Mouse (Mus musculus) heart, embryonic 12.5 days (tissue): Measurements from ENCODE around the gene Dclk1. TPM values are rescaled to one million over a fixed set of nuclear protein-coding genes. Genes with fewer than 3 reads are reported as not detected.
"Not testable (repeated sequence)": the region's sequence is repeated elsewhere in the genome, so short reads cannot be mapped to it uniquely, and the experiment has no call there.

Experiments
- ATAC-seq: fragments of 200-750 bp; cut with Nextera tagmentation; 2 replicates; pipeline ENCODE4 v1.8.0; 2017; ENCODE audit warnings: moderate TSS enrichment, moderate library complexity; ENCODE audit not compliant: insufficient number of reproducible peaks, low FRiP score
- H3K27ac ChIP-seq: fragments of 300-500 bp; sonication (generic); 2 replicates; pipeline ENCODE4 v1.5.1; 2016; ENCODE audit warnings: mild to moderate bottlenecking, moderate library complexity; ENCODE audit not compliant: poor library complexity, severe bottlenecking
- H3K27me3 ChIP-seq: fragments of 300-500 bp; sonication (generic); replicated peaks from 2 replicates; pipeline ENCODE4 v1.6.1; 2016; ENCODE audit warnings: mild to moderate bottlenecking, moderate library complexity
- H3K36me3 ChIP-seq: fragments of 300-500 bp; sonication (generic); 2 replicates; pipeline ENCODE4 v1.6.1; 2016; ENCODE audit warnings: mild to moderate bottlenecking, moderate library complexity
- H3K4me1 ChIP-seq: fragments of 300-500 bp; sonication (generic); replicated peaks from 2 replicates; pipeline ENCODE4 v1.6.1; 2016; ENCODE audit warnings: mild to moderate bottlenecking
- H3K4me2 ChIP-seq: fragments of 300-500 bp; sonication (generic); 2 replicates; pipeline ENCODE4 v1.6.1; 2016; ENCODE audit warnings: mild to moderate bottlenecking, moderate library complexity
- H3K4me3 ChIP-seq: fragments of 300-500 bp; sonication (generic); 2 replicates; pipeline ENCODE4 v1.5.1; 2016; ENCODE audit warnings: mild to moderate bottlenecking
- H3K9ac ChIP-seq: fragments of 300-500 bp; sonication (generic); 2 replicates; pipeline ENCODE4 v1.6.1; 2016; ENCODE audit warnings: mild to moderate bottlenecking, moderate library complexity
- H3K9me3 ChIP-seq: fragments of 300-500 bp; sonication (generic); replicated peaks from 2 replicates; pipeline ENCODE4 v1.6.1; 2016; ENCODE audit warnings: mild to moderate bottlenecking, moderate library complexity
- WGBS: fragments of 180-500 bp; shearing (Covaris S2); methylation state at CpG from one replicate; pipeline ENCODE4 v1.1.7; 2016; 5-methylcytosine and 5-hydroxymethylcytosine counted together
- polyA plus RNA-seq: library from polyadenylated mRNA; unstranded; fragments of >200 nt; fragmentation: Nextera tagmentation; extraction: Ambion mirVana; gene quantifications from 2 replicates; pipeline ENCODE4 v1.2.1, GENCODE M21; 2016

Gene Dclk1
- polyA plus RNA-seq, result 8.6 and 9.3 TPM in 2 replicates

DNA sequence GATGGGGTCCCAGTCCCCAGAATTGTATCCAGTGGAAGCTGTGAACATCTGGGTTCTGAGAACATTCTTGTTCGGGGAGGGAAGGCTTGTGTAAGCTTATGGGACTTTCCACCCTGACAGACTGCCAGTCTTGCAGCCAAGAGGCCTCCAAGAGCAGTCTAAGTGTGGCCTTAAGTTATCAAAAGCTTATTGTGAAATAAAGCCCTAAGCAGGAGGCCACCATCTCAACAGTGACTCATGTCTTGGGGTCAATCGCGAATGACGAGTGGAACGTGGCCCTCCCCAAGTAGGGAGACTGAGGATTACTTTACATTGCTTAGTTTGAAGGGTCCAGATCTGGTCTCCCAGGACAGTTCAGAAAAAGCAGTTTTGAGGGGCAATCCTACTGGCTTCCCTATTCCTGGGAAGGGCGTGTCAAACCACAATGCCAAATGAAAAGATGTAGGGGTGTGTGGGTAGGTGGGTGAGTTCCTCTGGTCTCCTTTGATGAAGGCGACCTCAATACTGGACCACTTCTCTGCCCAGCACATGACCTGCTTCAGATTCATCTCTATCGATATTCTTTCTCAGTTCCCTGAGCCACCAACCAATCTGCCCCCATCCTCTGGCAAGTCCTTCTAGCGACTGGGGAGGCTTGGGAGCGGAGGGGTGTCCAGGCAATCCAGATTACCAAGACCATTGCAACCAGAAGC is at the start of gene Dclk1:
Dclk1 (plus strand) TSS at position 635 of the 692 bp plus-strand sequence.
- Histone ChIP-seq H3K9me3 (no peaks in the 10 kb centered on the region), H3K27ac (no peak within 1 kb of the TSS), H3K9ac (peak within 1 kb of the TSS; percentile 69), H3K4me2 (peak within 1 kb of the TSS; percentile 97), H3K4me3 (peak within 1 kb of the TSS; percentile 63), H3K27me3 (peaks cover 25% of the 10 kb centered on the region), H3K4me1 (peaks cover 7% of the 10 kb centered on the region; the same call in 1 of the 2 replicates), H3K36me3 (no peaks in the 10 kb centered on the region)
- 40% methylated on average over 10 of the region's 10 CpGs for WGBS
- no peak for ATAC-seq

DNA sequence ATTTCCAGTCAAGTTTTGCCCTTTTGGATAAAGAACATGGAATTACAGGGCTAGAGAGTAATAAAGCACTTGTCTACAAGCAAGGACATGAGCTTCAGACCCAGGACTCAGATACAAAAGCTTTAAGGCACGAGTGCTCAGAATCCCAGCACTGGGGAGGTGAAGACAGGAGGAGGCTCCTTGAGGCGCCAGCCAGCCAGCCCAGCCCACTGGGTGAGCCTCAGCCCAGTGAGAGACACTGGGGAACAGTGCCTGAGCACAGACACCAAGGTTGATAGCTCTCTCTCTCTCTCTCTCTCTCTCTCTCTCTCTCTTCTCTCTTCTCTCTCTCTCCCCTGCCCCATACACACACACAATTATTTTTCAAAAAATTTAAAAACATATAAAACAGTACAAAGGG is 48.8 kb upstream of the Dclk1 start:
- H3K4me3 ChIP-seq, result no peak overlapping the region
- no peak overlapping the region for H3K27ac ChIP-seq
- WGBS, result 30% methylated on average over 2 of the region's 2 CpGs
- ATAC-seq, result no peak
- no peak overlapping the region for H3K4me2 ChIP-seq
- no peaks in the 10 kb centered on the region for H3K4me1 ChIP-seq
- no peaks in the 10 kb centered on the region for H3K27me3 ChIP-seq
- no peaks in the 10 kb centered on the region for H3K9me3 ChIP-seq
- no peak overlapping the region for H3K9ac ChIP-seq
- H3K36me3 ChIP-seq, result no peaks in the 10 kb centered on the region

DNA sequence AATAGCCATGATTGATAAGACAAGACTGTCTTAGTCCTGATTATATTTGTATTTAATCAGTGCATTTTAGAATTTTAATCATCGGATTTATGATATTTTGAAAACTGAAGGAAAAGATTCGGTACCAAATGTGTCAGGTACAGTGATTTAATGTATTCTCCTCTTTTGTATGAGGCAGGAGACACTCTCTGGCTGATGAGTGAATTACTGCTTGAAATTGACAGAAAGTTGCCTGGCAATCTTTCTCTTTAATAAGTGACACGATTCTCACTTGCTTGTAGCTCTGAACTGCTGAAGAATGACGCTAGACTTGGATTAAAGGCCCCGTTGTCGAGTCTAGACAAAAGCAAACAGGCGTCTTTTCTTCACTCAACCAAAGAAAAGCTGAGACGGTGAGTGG is 47.4 kb upstream of the Dclk1 start:
- H3K27ac ChIP-seq, result no peak overlapping the region
- no peaks in the 10 kb centered on the region for H3K27me3 ChIP-seq
- H3K36me3 ChIP-seq, result no peaks in the 10 kb centered on the region
- H3K4me1 ChIP-seq, result no peaks in the 10 kb centered on the region
- H3K9me3 ChIP-seq, result no peaks in the 10 kb centered on the region
- no peak overlapping the region for H3K9ac ChIP-seq
- no peak overlapping the region for H3K4me3 ChIP-seq
- ATAC-seq, result no peak
- 81% methylated on average over 8 of the region's 8 CpGs for WGBS
- no peak overlapping the region for H3K4me2 ChIP-seq

DNA sequence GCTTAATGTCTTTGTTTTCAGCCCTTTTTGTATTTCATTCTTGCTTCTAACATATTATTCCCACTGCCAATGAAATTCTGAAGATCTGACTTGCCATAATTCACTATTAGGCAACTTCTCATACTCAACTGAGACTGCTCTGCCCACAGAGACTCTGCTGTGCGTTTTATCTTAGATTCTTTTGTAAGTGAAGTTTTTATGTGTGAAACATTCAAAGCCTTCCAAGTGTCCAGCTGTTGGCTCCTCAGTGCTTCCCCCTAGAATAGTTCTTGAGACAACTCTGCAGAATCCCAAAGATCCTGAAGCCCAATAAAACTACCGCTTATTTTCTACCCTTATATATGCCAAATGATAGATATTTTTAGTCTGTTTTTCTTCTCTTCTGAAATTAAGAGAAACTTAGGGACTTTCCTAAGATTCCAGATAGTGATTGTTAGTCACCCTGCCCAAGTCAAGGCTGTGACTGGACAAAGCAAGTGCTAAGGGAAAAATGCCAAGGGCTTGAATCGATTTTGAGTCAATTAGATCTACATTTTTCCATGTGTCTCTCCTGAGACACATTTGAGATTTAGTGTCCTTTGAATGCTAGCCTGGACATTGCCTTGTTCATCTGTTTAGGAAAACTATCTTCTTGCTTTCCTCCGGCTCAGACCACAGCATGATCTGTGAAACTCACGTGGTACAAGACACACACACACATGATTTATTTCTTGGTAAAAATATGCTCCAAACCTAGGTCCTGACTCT is 46.4 kb upstream of the Dclk1 start:
- H3K4me2 ChIP-seq, result no peak overlapping the region
- H3K9ac ChIP-seq, result no peak overlapping the region
- ATAC-seq, result no peak
- H3K27me3 ChIP-seq, result no peaks in the 10 kb centered on the region
- no peak overlapping the region for H3K27ac ChIP-seq
- H3K9me3 ChIP-seq, result no peaks in the 10 kb centered on the region
- no peaks in the 10 kb centered on the region for H3K4me1 ChIP-seq
- H3K36me3 ChIP-seq, result no peaks in the 10 kb centered on the region
- 76% methylated on average over 5 of the region's 5 CpGs for WGBS
- no peak overlapping the region for H3K4me3 ChIP-seq

DNA sequence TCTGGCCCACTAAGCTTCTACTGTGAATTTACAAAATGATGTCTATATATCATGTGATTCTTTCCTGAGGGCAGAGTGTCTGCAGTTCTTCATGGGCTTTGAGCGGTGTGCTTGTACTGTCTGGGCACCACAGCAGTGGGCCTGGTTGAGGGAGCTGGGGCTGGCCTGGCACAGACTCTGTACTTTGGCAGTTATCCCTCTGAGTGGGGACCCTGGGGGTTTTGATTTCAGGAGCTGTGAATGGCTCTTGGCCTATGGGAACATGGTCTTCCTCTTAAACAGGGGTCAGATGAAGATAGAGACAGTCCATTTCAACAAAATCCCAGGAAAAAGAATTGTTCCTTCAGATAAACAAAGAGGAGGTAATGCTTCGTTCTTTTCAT is 45.8 kb upstream of the Dclk1 start:
- Histone ChIP-seq H3K36me3 (no peaks in the 10 kb centered on the region), H3K9ac (no peak overlapping the region), H3K27me3 (no peaks in the 10 kb centered on the region), H3K27ac (no peak overlapping the region), H3K4me3 (no peak overlapping the region), H3K4me1 (no peaks in the 10 kb centered on the region), H3K4me2 (no peak overlapping the region), H3K9me3 (no peaks in the 10 kb centered on the region)
- 86% methylated on average over 2 of the region's 2 CpGs for WGBS
- ATAC-seq, result no peak

DNA sequence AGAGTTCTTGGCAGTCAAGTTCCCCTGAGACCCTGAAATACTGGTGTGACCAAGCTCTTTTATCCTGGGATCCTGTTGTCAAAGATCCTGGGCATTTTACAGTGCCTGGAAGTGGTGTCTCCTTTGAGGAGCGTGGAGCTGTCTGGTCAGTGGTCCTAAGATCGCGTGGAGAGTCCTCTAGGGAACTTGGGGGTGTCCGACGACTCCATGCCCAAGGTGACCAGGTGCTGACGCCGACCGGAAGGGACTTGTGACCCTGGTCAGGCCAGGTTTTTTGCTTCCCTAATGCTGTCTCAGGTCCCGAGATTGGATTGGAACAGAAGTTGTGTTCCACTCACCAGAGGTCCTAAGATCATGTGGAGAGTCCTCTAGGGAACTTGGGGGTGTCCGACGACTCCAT is 38.5 kb upstream of the Dclk1 start:
- H3K4me2 ChIP-seq, ATAC-seq, H3K9ac ChIP-seq, H3K36me3 ChIP-seq, H3K4me1 ChIP-seq, H3K27me3 ChIP-seq, H3K27ac ChIP-seq, H3K9me3 ChIP-seq, H3K4me3 ChIP-seq: not testable (repeated sequence)
- 85% methylated on average over 11 of the region's 11 CpGs for WGBS

DNA sequence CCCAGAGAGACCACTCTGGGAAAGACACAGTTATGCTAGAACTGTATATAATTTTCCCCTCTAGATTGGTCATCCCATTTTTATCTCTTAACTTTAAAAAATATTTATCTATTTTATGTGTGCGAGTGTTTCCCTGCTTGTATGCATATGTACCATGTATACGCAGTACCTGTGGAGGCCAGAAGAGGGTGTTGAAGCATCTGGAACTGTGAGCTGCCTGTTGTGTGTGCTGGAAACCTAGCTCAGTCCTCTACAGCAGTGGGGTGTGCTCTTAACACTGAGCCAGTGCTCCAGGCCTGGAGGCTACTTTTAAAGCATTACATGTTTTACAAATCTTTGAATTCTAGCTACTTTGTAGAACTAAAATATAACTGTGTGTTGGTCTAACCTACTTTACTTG is 35.8 kb upstream of the Dclk1 start:
- H3K27me3 ChIP-seq, result no peaks in the 10 kb centered on the region
- H3K9ac ChIP-seq, result no peak overlapping the region
- H3K27ac ChIP-seq, result no peak overlapping the region
- no peaks in the 10 kb centered on the region for H3K36me3 ChIP-seq
- H3K4me2 ChIP-seq, result no peak overlapping the region
- H3K9me3 ChIP-seq, result no peaks in the 10 kb centered on the region; the same call in 1 of the 2 replicates
- WGBS, result 91% methylated on average over 2 of the region's 2 CpGs
- H3K4me3 ChIP-seq, result no peak overlapping the region
- no peak for ATAC-seq
- H3K4me1 ChIP-seq, result 0 out of 2 replicates have a peak, but pooled peaks cover 3% of the 10 kb centered on the region

DNA sequence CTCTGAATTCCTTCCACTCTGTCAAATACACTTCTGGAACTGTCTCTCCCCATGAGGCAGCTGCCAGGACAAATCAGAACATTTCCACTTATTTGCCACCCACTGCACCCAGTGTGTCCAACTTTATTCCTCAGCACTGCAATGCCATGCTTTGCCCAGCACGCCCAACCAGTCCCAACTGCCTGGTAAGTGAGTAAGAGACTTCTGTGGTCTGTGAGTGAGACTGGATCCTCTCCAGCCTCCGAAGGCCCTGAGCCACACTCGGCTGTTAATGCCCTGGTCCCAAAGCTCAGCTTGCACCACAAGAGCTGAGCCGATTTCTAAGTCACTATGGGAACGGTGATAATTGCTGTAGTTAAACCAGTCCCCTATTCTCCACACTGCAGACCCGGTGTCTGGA is 34.5 kb upstream of the Dclk1 start:
- Histone ChIP-seq H3K27ac (no peak overlapping the region), H3K27me3 (no peaks in the 10 kb centered on the region), H3K4me2 (no peak overlapping the region), H3K9ac (no peak overlapping the region), H3K4me3 (no peak overlapping the region), H3K9me3 (no peaks in the 10 kb centered on the region; the same call in 1 of the 2 replicates), H3K4me1 (0 out of 2 replicates have a peak, but pooled peaks cover 3% of the 10 kb centered on the region), H3K36me3 (no peaks in the 10 kb centered on the region)
- ATAC-seq, result no peak
- whole genome bisulfite sequencing, result 66% methylated on average over 6 of the region's 6 CpGs

DNA sequence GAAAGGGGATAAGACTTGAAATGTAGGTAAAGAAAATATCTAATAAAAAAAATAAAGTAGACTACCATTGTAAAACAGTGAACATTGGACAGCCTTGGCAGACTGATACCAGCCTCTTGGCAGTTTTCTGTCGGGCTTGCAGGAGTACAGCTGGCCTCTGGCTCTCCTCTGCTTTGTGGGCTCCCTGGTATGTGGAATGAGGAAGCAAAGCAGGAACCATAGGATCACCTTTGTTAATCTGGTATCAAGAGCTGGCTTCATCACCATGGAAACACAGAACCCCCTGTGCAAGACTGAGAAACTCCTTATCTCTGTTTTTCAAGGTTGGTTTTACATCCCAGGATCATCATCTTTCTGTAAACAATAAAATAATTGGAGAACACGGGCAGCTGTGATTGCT is 29.9 kb upstream of the Dclk1 start:
- Histone ChIP-seq H3K27ac (no peak overlapping the region), H3K9ac (no peak overlapping the region), H3K4me1 (peaks cover 11% of the 10 kb centered on the region; the same call in 1 of the 2 replicates), H3K9me3 (no peaks in the 10 kb centered on the region), H3K27me3 (no peaks in the 10 kb centered on the region), H3K4me2 (no peak overlapping the region), H3K36me3 (no peaks in the 10 kb centered on the region), H3K4me3 (no peak overlapping the region)
- no peak for ATAC-seq
- 26% methylated on average over 2 of the region's 2 CpGs for WGBS

DNA sequence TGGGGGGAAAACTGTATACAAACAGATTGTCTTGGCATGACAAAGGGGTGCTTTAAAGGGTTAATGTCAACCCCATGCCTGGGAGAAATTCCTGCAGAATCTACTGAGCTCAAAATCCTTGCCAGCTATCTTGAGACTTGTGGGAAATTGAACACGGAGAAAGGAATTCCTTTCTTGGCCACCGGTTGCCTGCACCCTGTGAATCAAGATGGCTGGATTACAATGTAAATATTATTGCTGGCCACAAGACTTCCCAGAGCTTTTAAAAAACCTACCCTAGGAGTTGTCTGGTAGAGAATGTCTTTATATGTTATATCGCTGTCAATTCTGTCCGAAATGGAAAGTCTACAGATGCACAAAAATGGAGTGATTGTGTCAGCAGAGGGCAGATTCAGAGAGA is 28.4 kb upstream of the Dclk1 start:
- H3K27ac ChIP-seq, result no peak overlapping the region
- no peaks in the 10 kb centered on the region for H3K36me3 ChIP-seq
- no peak overlapping the region for H3K9ac ChIP-seq
- H3K4me2 ChIP-seq, result no peak overlapping the region
- H3K4me1 ChIP-seq, result peaks cover 11% of the 10 kb centered on the region; the same call in 1 of the 2 replicates
- no peaks in the 10 kb centered on the region for H3K9me3 ChIP-seq
- WGBS, result 28% methylated on average over 4 of the region's 4 CpGs
- H3K4me3 ChIP-seq, result no peak overlapping the region
- no peaks in the 10 kb centered on the region for H3K27me3 ChIP-seq
- ATAC-seq, result peak; percentile 29; the same call in 1 of the 2 replicates

DNA sequence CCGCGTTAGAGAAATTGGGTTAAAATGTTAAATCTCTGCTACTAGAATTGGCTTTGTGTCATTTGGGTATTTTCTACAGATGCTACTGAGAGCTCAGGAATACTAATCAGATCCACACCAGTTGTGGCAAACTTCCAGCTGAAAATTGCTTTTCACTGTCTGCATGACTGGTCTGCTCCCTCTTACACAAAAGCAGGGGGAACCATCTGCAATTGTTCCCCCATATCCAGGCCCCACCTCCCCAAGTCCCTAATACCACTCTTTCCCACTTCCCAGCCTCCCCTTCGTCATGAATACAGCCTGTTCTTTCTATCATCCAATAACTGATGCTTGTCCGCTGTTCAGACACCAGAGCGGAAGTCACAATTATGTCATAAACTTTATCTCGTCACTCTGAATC is 27.8 kb upstream of the Dclk1 start:
- WGBS, result 77% methylated on average over 6 of the region's 6 CpGs

More for the DNA sequence above, 27.8 kb upstream of the Dclk1 start:
- no peak for ATAC-seq
- Histone ChIP-seq H3K9ac (no peak overlapping the region), H3K4me3 (no peak overlapping the region), H3K27me3 (no peaks in the 10 kb centered on the region), H3K4me2 (no peak overlapping the region), H3K36me3 (no peaks in the 10 kb centered on the region), H3K4me1 (peaks cover 10% of the 10 kb centered on the region; the same call in 1 of the 2 replicates), H3K27ac (no peak overlapping the region), H3K9me3 (no peaks in the 10 kb centered on the region)
